Mouse (Mus musculus) c-Kit-positive CD71-positive TER-119-negative erythroid progenitor cells, embryonic 14.5 days (primary cell): ENCODE results near the gene Plekhg6.

Source experiments
- DNase-seq: peaks from one replicate; pipeline ENCODE4 v3.0.0-alpha.2; 2013; ENCODE audit warnings: low read depth

Gene Plekhg6

GRCm38 (mm10) chr6:125325337-125325736, 55.3 kb downstream of the Plekhg6 start:
- DNase-seq, result no peak

- DNase-seq, result no peak
Measured at GRCm38 (mm10) chr6:125323547-125323946, 57.0 kb downstream of the Plekhg6 start.

DNA sequence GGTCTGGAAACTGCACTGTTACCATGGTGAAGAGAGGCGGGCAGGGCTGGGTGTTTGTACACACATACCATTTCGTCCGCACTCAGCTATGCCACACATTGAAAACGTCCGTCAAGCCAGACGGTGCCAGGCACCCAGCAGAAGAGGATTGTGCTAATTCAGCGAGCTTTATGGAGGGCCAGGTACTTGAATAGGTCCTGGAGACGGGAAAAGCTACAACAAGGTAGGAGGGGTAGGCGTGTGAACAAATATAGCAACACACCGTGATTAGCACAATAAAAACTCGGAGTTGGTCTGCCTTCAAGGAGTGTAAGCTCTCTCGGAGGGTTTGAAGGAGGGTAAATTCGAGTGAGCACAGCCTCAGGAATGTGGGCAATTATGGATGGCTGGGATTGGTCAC, 57.8 kb downstream of the Plekhg6 start:
- DNase-seq, result no peak

- DNase-seq, result no peak
Measured at GRCm38 (mm10) chr6:125321114-125321855, 59.3 kb downstream of the Plekhg6 start.

GRCm38 (mm10) chr6:125320323-125320722, 60.3 kb downstream of the Plekhg6 start, which contains the start of gene Scnn1a:
TSS of gene Scnn1a (plus strand) at chr6:125320659.
- DNase-seq, result no peak

DNA sequence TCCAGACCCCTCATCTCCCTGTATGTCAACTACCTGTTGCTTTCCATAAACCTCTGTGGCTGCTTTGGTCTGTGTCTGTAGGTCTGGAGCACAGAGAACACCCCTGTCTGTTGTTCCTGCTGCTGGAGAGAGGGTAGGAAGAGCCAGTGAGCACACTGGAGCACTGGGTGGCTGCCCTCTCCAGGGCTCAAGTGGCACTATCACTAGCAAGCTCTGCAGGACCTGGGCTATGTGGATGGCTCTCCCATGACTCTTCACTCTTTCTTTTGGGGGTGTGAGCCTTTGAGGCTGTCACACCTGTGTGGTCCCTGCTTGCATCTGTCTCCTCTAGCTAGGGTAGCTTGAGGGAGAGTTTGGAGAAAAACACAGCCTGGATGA, 60.7 kb downstream of the Plekhg6 start:
- DNase-seq, result no peak

GRCm38 (mm10) chr6:125318981-125319918, 61.3 kb downstream of the Plekhg6 start:
- DNase-seq, result no peak

DNA sequence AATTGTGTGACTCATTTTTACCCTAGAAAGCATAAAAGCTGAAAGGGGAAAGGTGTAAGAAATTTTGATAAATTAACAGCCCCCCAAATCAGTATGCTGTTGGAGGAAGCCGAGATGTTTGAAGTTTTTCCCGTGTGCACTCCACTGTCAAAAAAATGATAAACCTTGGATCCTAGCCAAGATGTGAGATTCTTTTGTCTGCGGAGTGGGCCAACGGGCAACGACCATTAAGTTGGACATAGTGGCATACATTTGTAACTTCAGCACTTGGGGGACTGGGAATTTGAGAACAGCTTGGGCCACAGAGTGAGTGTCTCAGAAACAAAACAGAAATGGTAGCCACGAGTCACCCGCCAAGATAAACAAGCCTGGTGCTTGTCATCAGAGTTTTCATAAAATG, 63.5 kb downstream of the Plekhg6 start:
- no peak for DNase-seq

DNA sequence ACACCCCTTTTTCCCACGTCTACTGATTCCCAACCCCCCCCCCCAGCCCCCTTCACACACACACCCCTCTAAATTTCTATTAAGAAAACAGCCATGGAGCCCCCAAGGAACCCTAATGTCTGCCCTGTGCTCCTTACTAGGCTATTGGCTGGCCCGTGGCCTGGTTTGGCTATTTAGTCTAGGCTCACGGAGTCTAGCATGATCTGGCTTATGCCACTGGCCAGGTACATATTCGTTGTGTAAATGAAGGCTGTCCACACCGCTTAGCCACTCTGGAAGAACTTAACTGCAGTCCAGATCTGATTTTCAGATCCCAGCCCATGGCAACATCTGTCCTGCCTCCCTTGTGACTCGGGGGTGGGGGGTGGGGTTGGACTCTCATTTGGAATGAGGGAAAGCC, 65.8 kb downstream of the Plekhg6 start:
- DNase-seq, result no peak

DNA sequence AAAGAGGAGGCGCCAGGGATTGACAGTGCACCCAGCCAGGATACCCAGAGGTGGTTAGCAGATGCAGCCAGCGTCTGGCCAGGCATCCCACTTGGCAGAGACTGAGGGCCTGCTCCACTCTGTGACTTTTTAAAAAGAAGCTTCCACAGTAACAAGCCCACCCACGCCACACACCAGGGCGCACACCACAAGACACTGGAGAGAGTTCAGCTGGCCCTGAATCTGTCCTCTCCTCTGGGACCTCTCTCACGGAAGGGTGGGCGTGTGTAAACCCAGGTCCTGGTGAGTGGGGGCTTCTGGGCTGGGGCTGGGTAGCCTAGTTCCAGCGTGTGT, 66.4 kb downstream of the Plekhg6 start:
- DNase-seq, result no peak

GRCm38 (mm10) chr6:125313546-125314230, 66.9 kb downstream of the Plekhg6 start, which contains the start of gene Ltbr:
TSS of gene Ltbr (minus strand) at chr6:125313885.
- no peak for DNase-seq
